Mouse (Mus musculus) intestine, postnatal 0 days (tissue): Measurements from ENCODE around the gene Gm12184. TPM values are rescaled to one million over a fixed set of nuclear protein-coding genes. Genes with fewer than 3 reads are reported as not detected.
A peak's percentile ranks its signal among the peaks of the same experiment; 100 is the strongest.

Experiments used
- ATAC-seq: fragments of 200-750 bp; cut with Nextera tagmentation; 2 replicates; pipeline ENCODE4 v1.8.0; 2017; ENCODE audit warnings: mild to moderate bottlenecking, moderate TSS enrichment, moderate library complexity
- H3K27ac ChIP-seq: fragments of 300-500 bp; sonication (generic); 2 replicates; pipeline ENCODE4 v1.5.1; 2014; ENCODE audit warnings: mild to moderate bottlenecking, low read depth, low read length, moderate library complexity
- H3K27me3 ChIP-seq: fragments of 300-500 bp; sonication (generic); replicated peaks from 2 replicates; pipeline ENCODE4 v1.6.1; 2014; ENCODE audit warnings: low read length, mixed read lengths; ENCODE audit not compliant: control insufficient read depth, insufficient read depth
- H3K36me3 ChIP-seq: fragments of 300-500 bp; sonication (generic); 2 replicates; pipeline ENCODE4 v1.6.1; 2014; ENCODE audit warnings: mild to moderate bottlenecking, moderate library complexity; ENCODE audit not compliant: control insufficient read depth, insufficient read depth
- H3K4me1 ChIP-seq: fragments of 300-500 bp; sonication (generic); replicated peaks from 2 replicates; pipeline ENCODE4 v1.6.1; 2014; ENCODE audit warnings: antibody characterized with exemption, low read length, mixed read lengths; ENCODE audit not compliant: control insufficient read depth, insufficient read depth
- H3K4me2 ChIP-seq: fragments of 300-500 bp; sonication (generic); replicated peaks from 2 replicates; pipeline ENCODE4 v1.6.1; 2014; ENCODE audit warnings: low read depth, mild to moderate bottlenecking, moderate library complexity
- H3K4me3 ChIP-seq: fragments of 300-500 bp; sonication (generic); 2 replicates; pipeline ENCODE4 v1.5.1; 2014; ENCODE audit warnings: low read depth, low read length
- H3K9ac ChIP-seq: fragments of 300-500 bp; sonication (generic); 2 replicates; pipeline ENCODE4 v1.6.1; 2014; ENCODE audit warnings: mild to moderate bottlenecking, low read depth, low read length
- H3K9me3 ChIP-seq: fragments of 300-500 bp; sonication (generic); 2 replicates; pipeline ENCODE4 v1.6.1; 2016; ENCODE audit warnings: mixed run types; ENCODE audit not compliant: control insufficient read depth
- CTCF ChIP-seq: sonication (generic); IDR thresholded peaks from 2 replicates; pipeline ENCODE4 v1.5.1; 2016; ENCODE audit warnings: low read depth, mild to moderate bottlenecking, control low read depth, antibody characterized with exemption, moderate library complexity
- WGBS: fragments of 180-500 bp; shearing (Covaris S2); extraction: QIAGEN DNeasy Blood & Tissue Kit; methylation state at CpG from one replicate; pipeline ENCODE4 v1.1.7; 2014; 5-methylcytosine and 5-hydroxymethylcytosine counted together
- polyA plus RNA-seq: library from polyadenylated mRNA; unstranded; fragments of >200 nt; fragmentation: Nextera tagmentation; extraction: Ambion mirVana; gene quantifications from 2 replicates; pipeline ENCODE4 v1.2.1, GENCODE M21; 2015

The Gm12184 gene
- polyA plus RNA-seq, 1 experiment from 2014 or later: 5.0 TPM

- Histone ChIP-seq H3K4me1 (0 out of 2 replicates have a peak, but pooled peaks cover 4% of the 10 kb centered on the region), H3K9ac (peak overlapping the region; percentile 52), H3K27ac (no peak overlapping the region; the same call in 1 of the 2 replicates), H3K4me3 (peak overlapping the region; percentile 52), H3K4me2 (peak overlapping the region; percentile 67), H3K36me3 (peaks cover 51% of the 10 kb centered on the region), H3K27me3 (no peaks in the 10 kb centered on the region), H3K9me3 (no peaks in the 10 kb centered on the region)
- no peak for ATAC-seq
- no peak for TF ChIP-seq CTCF
- 43% methylated on average over 17 of the region's 17 CpGs for WGBS
Measured at GRCm38 (mm10) chr11:48801831-48802772, 24.4 kb downstream of the Gm12184 start.

GRCm38 (mm10) chr11:48799921-48800701 lies 26.3 kb downstream of the Gm12184 start, which contains the start of gene Rack1:
Rack1 (plus strand) TSS chr11:48800332.
- no peaks in the 10 kb centered on the region for H3K9me3 ChIP-seq
- H3K4me2 ChIP-seq: peak within 1 kb of the TSS; percentile 67
- under 1% methylated on average over 47 of the region's 47 CpGs for WGBS
- H3K36me3 ChIP-seq: peaks cover 31% of the 10 kb centered on the region
- no peaks in the 10 kb centered on the region for H3K27me3 ChIP-seq
- TF ChIP-seq CTCF: no peak
- peak within 1 kb of the TSS; percentile 52 for H3K9ac ChIP-seq
- ATAC-seq: peak; percentile 93
- H3K4me3 ChIP-seq: peak within 1 kb of the TSS; percentile 52
- H3K4me1 ChIP-seq: 0 out of 2 replicates have a peak, but pooled peaks cover 4% of the 10 kb centered on the region
- peak within 1 kb of the TSS; percentile 93 for H3K27ac ChIP-seq

- Histone ChIP-seq H3K27ac (peak overlapping the region; percentile 93), H3K9ac (peak overlapping the region; percentile 52), H3K4me1 (0 out of 2 replicates have a peak, but pooled peaks cover 4% of the 10 kb centered on the region), H3K27me3 (no peaks in the 10 kb centered on the region), H3K9me3 (no peaks in the 10 kb centered on the region), H3K36me3 (peaks cover 23% of the 10 kb centered on the region), H3K4me3 (peak overlapping the region; percentile 52), H3K4me2 (peak overlapping the region; percentile 67)
- no peak for TF ChIP-seq CTCF
- 4% methylated on average over 18 of the region's 18 CpGs for WGBS
- peak; percentile 24 for ATAC-seq
Measured at GRCm38 (mm10) chr11:48798984-48799920, 27.2 kb downstream of the Gm12184 start.

- Histone ChIP-seq H3K4me2 (peak overlapping the region; percentile 67), H3K9ac (peak overlapping the region; percentile 52; the same call in 1 of the 2 replicates), H3K4me1 (0 out of 2 replicates have a peak, but pooled peaks cover 4% of the 10 kb centered on the region), H3K27me3 (no peaks in the 10 kb centered on the region), H3K4me3 (no peak overlapping the region), H3K9me3 (no peaks in the 10 kb centered on the region), H3K27ac (no peak overlapping the region), H3K36me3 (peaks cover 14% of the 10 kb centered on the region)
- TF ChIP-seq CTCF: no peak
- no peak for ATAC-seq
- 68% methylated on average over 7 of the region's 7 CpGs for WGBS
Measured at GRCm38 (mm10) chr11:48798308-48798707, 28.1 kb downstream of the Gm12184 start.

GRCm38 (mm10) chr11:48797287-48797686 lies 29.2 kb downstream of the Gm12184 start:
- no peak for TF ChIP-seq CTCF
- Histone ChIP-seq H3K4me2 (no peak overlapping the region), H3K27me3 (no peaks in the 10 kb centered on the region), H3K4me1 (0 out of 2 replicates have a peak, but pooled peaks cover 4% of the 10 kb centered on the region), H3K36me3 (peaks cover 4% of the 10 kb centered on the region; the same call in 1 of the 2 replicates), H3K27ac (no peak overlapping the region), H3K4me3 (no peak overlapping the region), H3K9ac (no peak overlapping the region), H3K9me3 (no peaks in the 10 kb centered on the region)
- ATAC-seq: no peak
- WGBS: 51% methylated on average over 5 of the region's 5 CpGs
